Mouse (Mus musculus): ENCODE data around the gene Bsn. TPM values are rescaled to one million over a fixed set of nuclear protein-coding genes. Genes with fewer than 3 reads are reported as not detected.

The Bsn gene
- polyA plus RNA-seq, 1 experiment: 0.83 TPM

DNA sequence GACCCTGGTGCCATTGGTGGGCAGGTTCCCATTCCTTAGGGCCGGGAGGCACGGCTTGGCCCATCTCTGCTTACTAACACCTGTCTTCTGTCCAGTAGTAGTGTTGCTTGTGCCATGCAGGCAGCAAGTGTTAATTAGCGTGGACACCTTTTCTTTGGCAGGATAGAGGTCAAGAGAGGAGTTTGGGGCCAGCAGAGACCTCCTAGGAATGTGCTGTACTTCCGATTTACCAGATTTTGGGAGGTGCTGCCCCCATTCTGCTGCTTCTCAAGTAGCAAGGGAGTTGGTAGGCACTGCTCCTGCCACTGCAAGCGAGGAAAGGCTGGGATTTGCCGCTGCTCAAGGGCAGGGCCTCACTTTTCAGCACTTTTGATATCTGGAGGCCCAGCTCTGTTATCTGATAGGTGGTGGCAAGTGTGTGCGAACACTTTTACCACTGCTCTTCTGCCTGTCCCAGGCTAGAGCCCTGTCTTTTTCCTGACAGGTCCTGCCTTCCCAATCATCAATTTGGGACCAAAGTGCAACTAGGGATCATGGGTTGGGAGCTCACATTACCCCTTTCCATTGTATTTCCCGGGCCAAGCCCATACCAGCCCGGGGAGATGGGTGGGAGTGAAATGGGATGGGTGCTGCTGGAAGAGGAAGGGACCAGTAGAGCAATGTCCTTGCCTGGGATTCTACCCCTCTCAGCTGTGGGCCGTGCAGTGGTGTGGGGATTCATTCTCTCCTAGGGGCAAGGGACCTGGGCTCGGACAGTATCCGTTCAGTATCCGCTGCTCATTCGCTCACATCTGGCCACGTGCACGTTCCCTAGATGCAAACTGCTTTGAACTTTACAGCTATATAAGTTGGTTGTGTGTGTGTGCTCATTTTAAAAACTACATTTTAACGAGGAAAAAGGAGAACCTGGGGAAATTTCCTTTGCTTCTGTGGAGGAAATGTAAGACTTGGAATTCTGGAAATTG is 142.3 kb downstream of the Bsn start:
- Histone ChIP-seq H3K36me3 (replicated peaks; ENCODE audit: low read length) (peaks cover 79% of the 10 kb centered on the region), H3K27me3 (replicated peaks) (no peaks in the 10 kb centered on the region), H3K4me1 (peaks cover 83% of the 10 kb centered on the region), H3K9me3 (no peaks in the 10 kb centered on the region), H3K4me3 (replicated peaks) (peak overlapping the region; percentile 99)
- TF ChIP-seq GATA1 (IDR thresholded peaks at IDR 0.05; ENCODE audit: borderline replicate concordance, low read length) (no peak), FLI1 (IDR thresholded peaks at IDR 0.05; ENCODE audit: low read length) (no peak)

DNA sequence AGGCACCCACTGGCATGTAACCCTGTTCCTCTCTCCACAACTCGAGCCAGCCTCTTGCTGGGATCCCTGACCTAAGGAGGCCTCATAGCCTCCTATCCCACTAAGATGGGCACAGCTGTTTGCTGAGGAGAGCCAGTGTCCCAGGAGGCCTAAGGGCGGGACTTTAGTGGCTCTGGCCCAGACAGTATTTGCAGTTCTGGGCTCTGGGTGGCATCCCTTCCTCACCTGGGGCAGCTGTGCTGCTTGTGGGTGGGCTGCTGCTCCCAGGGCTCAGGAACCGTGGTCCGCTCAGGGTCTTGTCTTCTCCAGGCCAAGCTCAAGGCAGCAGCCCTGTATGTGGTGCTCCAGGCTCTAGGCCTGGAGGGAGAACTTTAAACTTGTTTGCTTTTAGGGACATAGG is 143.6 kb downstream of the Bsn start:
- H3K27me3 ChIP-seq (replicated peaks): no peaks in the 10 kb centered on the region
- no peaks in the 10 kb centered on the region for H3K9me3 ChIP-seq
- H3K4me1 ChIP-seq: peaks cover 82% of the 10 kb centered on the region
- peak overlapping the region; percentile 33 for H3K4me3 ChIP-seq (replicated peaks)
- no peak for TF ChIP-seq FLI1 (IDR thresholded peaks at IDR 0.05; ENCODE audit: low read length)
- TF ChIP-seq GATA1 (IDR thresholded peaks at IDR 0.05; ENCODE audit: borderline replicate concordance, low read length): no peak
- peaks cover 80% of the 10 kb centered on the region for H3K36me3 ChIP-seq (replicated peaks; ENCODE audit: low read length)

Other genes starting within 250 kb of the Bsn start
- 1.0 and 1.2 TPM in 2 replicates for gene Traip, start 240.2 kb downstream of the Bsn start, polyA plus RNA-seq (2012; ENCODE audit: insufficient read depth, low replicate concordance)
- 78.9 and 91.5 TPM in 2 replicates for gene Uba7, start 214.9 kb downstream of the Bsn start, polyA plus RNA-seq (2012; ENCODE audit: insufficient read depth, low replicate concordance)
- 2.7 TPM in 1 of 2 replicates, not detected in the other for gene Gm20661, start 207.3 kb downstream of the Bsn start, polyA plus RNA-seq (2012; ENCODE audit: insufficient read depth, low replicate concordance)
- gene Inka1, start 204.5 kb downstream of the Bsn start, polyA plus RNA-seq (2012; ENCODE audit: insufficient read depth, low replicate concordance): 270 and 880 TPM in 2 replicates
- gene Cdhr4, start 197.9 kb downstream of the Bsn start, polyA plus RNA-seq (2012; ENCODE audit: insufficient read depth, low replicate concordance): 9.9 and 23.4 TPM in 2 replicates
- 3.2 and 5.8 TPM in 2 replicates for gene Gm20662, start 194.0 kb downstream of the Bsn start, polyA plus RNA-seq (2012; ENCODE audit: insufficient read depth, low replicate concordance)
- 26.3 and 26.7 TPM in 2 replicates for gene Ip6k1, start 187.9 kb downstream of the Bsn start, polyA plus RNA-seq (2012; ENCODE audit: insufficient read depth, low replicate concordance)
- 2.6 and 30.7 TPM in 2 replicates for gene Gmppb, start 141.1 kb downstream of the Bsn start, polyA plus RNA-seq (2012; ENCODE audit: insufficient read depth, low replicate concordance)
- gene Amigo3, start 137.2 kb downstream of the Bsn start, polyA plus RNA-seq (2012; ENCODE audit: insufficient read depth, low replicate concordance): 0.65 and 1.0 TPM in 2 replicates
- 0.17 TPM in 1 of 2 replicates, not detected in the other for gene Mst1, start 109.9 kb downstream of the Bsn start, polyA plus RNA-seq (2012; ENCODE audit: insufficient read depth, low replicate concordance)
- gene Rnf123, start 107.0 kb downstream of the Bsn start, polyA plus RNA-seq (2012; ENCODE audit: insufficient read depth, low replicate concordance): 51.9 and 73.7 TPM in 2 replicates
- gene Apeh, start 95.8 kb downstream of the Bsn start, polyA plus RNA-seq (2012; ENCODE audit: insufficient read depth, low replicate concordance): 13.0 and 26.5 TPM in 2 replicates
- gene Dag1, start 73.6 kb upstream of the Bsn start, polyA plus RNA-seq (2012; ENCODE audit: insufficient read depth, low replicate concordance): 10.0 and 15.2 TPM in 2 replicates
- gene Nicn1, start 100.0 kb upstream of the Bsn start, polyA plus RNA-seq (2012; ENCODE audit: insufficient read depth, low replicate concordance): not detected in 2 replicates
- gene Amt, start 106.5 kb upstream of the Bsn start, polyA plus RNA-seq (2012; ENCODE audit: insufficient read depth, low replicate concordance): 1.9 TPM in 1 of 2 replicates, not detected in the other
- gene Rhoa, start 115.7 kb upstream of the Bsn start, polyA plus RNA-seq (2012; ENCODE audit: insufficient read depth, low replicate concordance): 83.3 and 92.2 TPM in 2 replicates
- 5.1 and 6.8 TPM in 2 replicates for gene Tcta, start 115.8 kb upstream of the Bsn start, polyA plus RNA-seq (2012; ENCODE audit: insufficient read depth, low replicate concordance)
- gene Gpx1, start 148.5 kb upstream of the Bsn start, polyA plus RNA-seq (2012; ENCODE audit: insufficient read depth, low replicate concordance): 49.9 and 236 TPM in 2 replicates
- 63.2 and 114 TPM in 2 replicates for gene Usp4, start 157.5 kb upstream of the Bsn start, polyA plus RNA-seq (2012; ENCODE audit: insufficient read depth, low replicate concordance)
- 0.30 TPM in 1 of 2 replicates, not detected in the other for gene 1700102P08Rik, start 202.4 kb upstream of the Bsn start, polyA plus RNA-seq (2012; ENCODE audit: insufficient read depth, low replicate concordance)
- not detected in 2 replicates for gene Ccdc36, start 238.1 kb upstream of the Bsn start, polyA plus RNA-seq (2012; ENCODE audit: insufficient read depth, low replicate concordance)
- gene BC048562, start 246.1 kb upstream of the Bsn start, polyA plus RNA-seq (2012; ENCODE audit: insufficient read depth, low replicate concordance): not detected in 2 replicates